Mouse (Mus musculus): ENCODE data around the gene Kyat3. TPM values are rescaled to one million over a fixed set of nuclear protein-coding genes. Genes with fewer than 3 reads are reported as not detected.
A peak's percentile ranks its signal among the peaks of the same experiment; 100 is the strongest.

The Kyat3 gene
- polyA plus RNA-seq, 1 experiment, result 0.71 TPM

- H3K27me3 ChIP-seq (ENCODE audit: control insufficient read depth, insufficient read depth, insufficient read length), result no peaks in the 10 kb centered on the region
- peak overlapping the region; percentile 82 for H3K4me3 ChIP-seq (ENCODE audit: insufficient read depth, poor library complexity, severe bottlenecking)
- H3K36me3 ChIP-seq (ENCODE audit: control insufficient read depth, insufficient read depth), result no peaks in the 10 kb centered on the region
- H3K79me2 ChIP-seq (ENCODE audit: control insufficient read depth, insufficient read depth), result peaks cover 57% of the 10 kb centered on the region
- peaks cover 47% of the 10 kb centered on the region for H3K79me3 ChIP-seq (ENCODE audit: low read depth)
- H3ac ChIP-seq (ENCODE audit: control insufficient read depth, insufficient read length, low read depth), result no peak overlapping the region
- TF ChIP-seq USF1 (IDR thresholded peaks at IDR 0.05; ENCODE audit: low read depth) (no peak), FOSL1 (IDR thresholded peaks at IDR 0.05; ENCODE audit: insufficient read depth, low read length, poor library complexity, severe bottlenecking) (no peak), CTCF (IDR thresholded peaks at IDR 0.05; ENCODE audit: control insufficient read depth, insufficient read depth, insufficient read length) (no peak), MAX (IDR thresholded peaks at IDR 0.05) (no peak), MYOG (IDR thresholded peaks at IDR 0.05; ENCODE audit: control insufficient read depth, extremely low read depth, insufficient read length) (no peak)
These were observed 64.9 kb downstream of the Kyat3 start for GRCm38 (mm10) chr3:142765778-142766165.

GRCm38 (mm10) chr3:142768498-142768897, 67.6 kb downstream of the Kyat3 start:
- no peak overlapping the region for H3K4me3 ChIP-seq (ENCODE audit: insufficient read depth, poor library complexity, severe bottlenecking)
- no peak for TF ChIP-seq MYOD1 (IDR thresholded peaks at IDR 0.05; ENCODE audit: control insufficient read depth, insufficient read length, low read depth)

GRCm38 (mm10) chr3:142770518-142770917, 69.7 kb downstream of the Kyat3 start:
- TF ChIP-seq FOSL1 (IDR thresholded peaks at IDR 0.05; ENCODE audit: insufficient read depth, low read length, poor library complexity, severe bottlenecking), result no peak
- TF ChIP-seq MAX (IDR thresholded peaks at IDR 0.05), result no peak
- TF ChIP-seq USF1 (IDR thresholded peaks at IDR 0.05; ENCODE audit: low read depth), result no peak
- TF ChIP-seq CEBPB (IDR thresholded peaks at IDR 0.05; ENCODE audit: low read depth), result no peak
- no peak for TF ChIP-seq MYOG (IDR thresholded peaks at IDR 0.05; ENCODE audit: control insufficient read depth, extremely low read depth, insufficient read length)
- TF ChIP-seq MYOD1 (IDR thresholded peaks at IDR 0.05; ENCODE audit: control insufficient read depth, insufficient read length, low read depth), result no peak
- no peak for TF ChIP-seq CTCF (IDR thresholded peaks at IDR 0.05; ENCODE audit: control insufficient read depth, insufficient read depth, insufficient read length)
- Histone ChIP-seq H3K27me3 (ENCODE audit: control insufficient read depth, insufficient read depth, insufficient read length) (no peaks in the 10 kb centered on the region), H3K4me3 (ENCODE audit: insufficient read depth, poor library complexity, severe bottlenecking) (no peak overlapping the region), H3ac (ENCODE audit: control insufficient read depth, insufficient read length, low read depth) (no peak overlapping the region), H3K36me3 (ENCODE audit: control insufficient read depth, insufficient read depth) (peaks cover 29% of the 10 kb centered on the region), H3K79me2 (ENCODE audit: control insufficient read depth, insufficient read depth) (peaks cover 95% of the 10 kb centered on the region), H3K79me3 (ENCODE audit: low read depth) (peaks cover 55% of the 10 kb centered on the region)

More at GRCm38 (mm10) chr3:142768498-142768897, 67.6 kb downstream of the Kyat3 start:
- no peaks in the 10 kb centered on the region for H3K27me3 ChIP-seq (ENCODE audit: control insufficient read depth, insufficient read depth, insufficient read length)
- no peak overlapping the region for H3ac ChIP-seq (ENCODE audit: control insufficient read depth, insufficient read length, low read depth)
- H3K79me2 ChIP-seq (ENCODE audit: control insufficient read depth, insufficient read depth), result peaks cover 80% of the 10 kb centered on the region
- H3K36me3 ChIP-seq (ENCODE audit: control insufficient read depth, insufficient read depth), result peaks cover 12% of the 10 kb centered on the region
- H3K79me3 ChIP-seq (ENCODE audit: low read depth), result peaks cover 54% of the 10 kb centered on the region

GRCm38 (mm10) chr3:142773538-142774191, 72.8 kb downstream of the Kyat3 start:
- H3K27me3 ChIP-seq (ENCODE audit: control insufficient read depth, insufficient read depth, insufficient read length), result no peaks in the 10 kb centered on the region
- TF ChIP-seq CEBPB (IDR thresholded peaks at IDR 0.05; ENCODE audit: low read depth) (no peak), MAX (IDR thresholded peaks at IDR 0.05) (no peak), CTCF (IDR thresholded peaks at IDR 0.05; ENCODE audit: control insufficient read depth, insufficient read depth, insufficient read length) (no peak), MYOD1 (IDR thresholded peaks at IDR 0.05; ENCODE audit: control insufficient read depth, insufficient read length, low read depth) (no peak), FOSL1 (IDR thresholded peaks at IDR 0.05; ENCODE audit: insufficient read depth, low read length, poor library complexity, severe bottlenecking) (no peak), USF1 (IDR thresholded peaks at IDR 0.05; ENCODE audit: low read depth) (no peak), MYOG (IDR thresholded peaks at IDR 0.05; ENCODE audit: control insufficient read depth, extremely low read depth, insufficient read length) (no peak)
- peaks cover 76% of the 10 kb centered on the region for H3K79me2 ChIP-seq (ENCODE audit: control insufficient read depth, insufficient read depth)
- no peak overlapping the region for H3K4me3 ChIP-seq (ENCODE audit: insufficient read depth, poor library complexity, severe bottlenecking)
- no peak overlapping the region for H3ac ChIP-seq (ENCODE audit: control insufficient read depth, insufficient read length, low read depth)
- H3K79me3 ChIP-seq (ENCODE audit: low read depth), result peaks cover 30% of the 10 kb centered on the region
- peaks cover 52% of the 10 kb centered on the region for H3K36me3 ChIP-seq (ENCODE audit: control insufficient read depth, insufficient read depth)

- H3ac ChIP-seq (ENCODE audit: control insufficient read depth, insufficient read length, low read depth), result no peak overlapping the region
- TF ChIP-seq CTCF (IDR thresholded peaks at IDR 0.05; ENCODE audit: control insufficient read depth, insufficient read depth, insufficient read length) (no peak), FOSL1 (IDR thresholded peaks at IDR 0.05; ENCODE audit: insufficient read depth, low read length, poor library complexity, severe bottlenecking) (no peak)
- no peak overlapping the region for H3K4me3 ChIP-seq (ENCODE audit: insufficient read depth, poor library complexity, severe bottlenecking)
- peaks cover 82% of the 10 kb centered on the region for H3K36me3 ChIP-seq (ENCODE audit: control insufficient read depth, insufficient read depth)
- no peaks in the 10 kb centered on the region for H3K27me3 ChIP-seq (ENCODE audit: control insufficient read depth, insufficient read depth, insufficient read length)
- peaks cover 15% of the 10 kb centered on the region for H3K79me3 ChIP-seq (ENCODE audit: low read depth)
- H3K79me2 ChIP-seq (ENCODE audit: control insufficient read depth, insufficient read depth), result peaks cover 40% of the 10 kb centered on the region
These were observed 76.4 kb downstream of the Kyat3 start for GRCm38 (mm10) chr3:142777227-142777626.

GRCm38 (mm10) chr3:142786423-142787072, 85.7 kb downstream of the Kyat3 start:
- no peak overlapping the region for H3K4me3 ChIP-seq (ENCODE audit: insufficient read depth, poor library complexity, severe bottlenecking)
- H3ac ChIP-seq (ENCODE audit: control insufficient read depth, insufficient read length, low read depth), result no peak overlapping the region
- H3K79me2 ChIP-seq (ENCODE audit: control insufficient read depth, insufficient read depth), result no peaks in the 10 kb centered on the region
- peaks cover 47% of the 10 kb centered on the region for H3K36me3 ChIP-seq (ENCODE audit: control insufficient read depth, insufficient read depth)
- TF ChIP-seq CEBPB (IDR thresholded peaks at IDR 0.05; ENCODE audit: low read depth) (no peak), FOSL1 (IDR thresholded peaks at IDR 0.05; ENCODE audit: insufficient read depth, low read length, poor library complexity, severe bottlenecking) (no peak), MAX (IDR thresholded peaks at IDR 0.05) (no peak), CTCF (IDR thresholded peaks at IDR 0.05; ENCODE audit: control insufficient read depth, insufficient read depth, insufficient read length) (no peak), MYOD1 (IDR thresholded peaks at IDR 0.05; ENCODE audit: control insufficient read depth, insufficient read length, low read depth) (no peak), MYOG (IDR thresholded peaks at IDR 0.05; ENCODE audit: control insufficient read depth, extremely low read depth, insufficient read length) (no peak), USF1 (IDR thresholded peaks at IDR 0.05; ENCODE audit: low read depth) (no peak)
- no peaks in the 10 kb centered on the region for H3K27me3 ChIP-seq (ENCODE audit: control insufficient read depth, insufficient read depth, insufficient read length)
- H3K79me3 ChIP-seq (ENCODE audit: low read depth), result peaks cover 1% of the 10 kb centered on the region
